Mouse (Mus musculus): ENCODE data around the gene Fbxo34.
"Not testable (repeated sequence)": the region's sequence is repeated elsewhere in the genome, so short reads cannot be mapped to it uniquely, and the experiment has no call there.

GRCm38 (mm10) chr14:47570549-47570948 is 120.3 kb downstream of the Fbxo34 start, which contains the start of gene Atg14:
- not testable (repeated sequence) for TF ChIP-seq CTCF (IDR thresholded peaks at IDR 0.05; ENCODE audit: control insufficient read depth, insufficient read depth, insufficient replicate concordance, low read depth, low read length); POLR2A (IDR thresholded peaks at IDR 0.05; ENCODE audit: control insufficient read depth, low read depth, low read length)
